Mouse (Mus musculus) heart, adult 9 months (tissue): ENCODE measurements at regions not wholly inside any gene's neighbourhood (a gene's known extent, or its start where the extent isn't known, plus 50 kb on each side); places are given as distances from the start of the nearest gene placed in this dataset.
A peak's percentile ranks its signal among the peaks of the same experiment; 100 is the strongest.

ENCODE experiments used
- DNase-seq, 2 experiments: peaks; one replicate each; pipeline ENCODE4 v3.0.0; 2022; ENCODE audit warnings: low spot score in 2 of 2

GRCm38 (mm10) chr14:32735356-32735755 lies 50.3 kb upstream of the 3425401B19Rik start:
- DNase-seq = peak; percentile 73 to 81
